Mouse (Mus musculus) kidney, embryonic 14.5 days (tissue): Measurements from ENCODE around the gene Kcna1. TPM values are rescaled to one million over a fixed set of nuclear protein-coding genes. Genes with fewer than 3 reads are reported as not detected.

Experiments
- ATAC-seq: fragments of 200-750 bp; cut with Nextera tagmentation; 2 replicates; pipeline ENCODE4 v1.8.0; 2017; ENCODE audit warnings: moderate number of reproducible peaks, mild to moderate bottlenecking, moderate TSS enrichment, moderate library complexity; ENCODE audit not compliant: low FRiP score, low TSS enrichment
- H3K27ac ChIP-seq: fragments of 300-500 bp; sonication (generic); 2 replicates; pipeline ENCODE4 v1.5.1; 2014; ENCODE audit warnings: low read depth, mild to moderate bottlenecking, low read length, moderate library complexity, mixed read lengths
- H3K27me3 ChIP-seq: fragments of 300-500 bp; sonication (generic); 2 replicates; pipeline ENCODE4 v1.6.1; 2014; ENCODE audit warnings: mild to moderate bottlenecking, low read length; ENCODE audit not compliant: control insufficient read depth, insufficient read depth
- H3K36me3 ChIP-seq: fragments of 300-500 bp; sonication (generic); 2 replicates; pipeline ENCODE4 v1.6.1; 2014; ENCODE audit warnings: low read length, mixed read lengths; ENCODE audit not compliant: control insufficient read depth, insufficient read depth
- H3K4me1 ChIP-seq: fragments of 300-500 bp; sonication (generic); 2 replicates; pipeline ENCODE4 v1.6.1; 2014; ENCODE audit warnings: low read length, mixed read lengths; ENCODE audit not compliant: control insufficient read depth, insufficient read depth
- H3K4me2 ChIP-seq: fragments of 300-500 bp; sonication (generic); replicated peaks from 2 replicates; pipeline ENCODE4 v1.6.1; 2014; ENCODE audit warnings: low read depth, mild to moderate bottlenecking, low read length
- H3K4me3 ChIP-seq: fragments of 300-500 bp; sonication (generic); 2 replicates; pipeline ENCODE4 v1.5.1; 2014; ENCODE audit warnings: mild to moderate bottlenecking, low read length
- H3K9ac ChIP-seq: fragments of 300-500 bp; sonication (generic); 2 replicates; pipeline ENCODE4 v1.6.1; 2014; ENCODE audit warnings: low read depth, mild to moderate bottlenecking, low read length, moderate library complexity
- H3K9me3 ChIP-seq: fragments of 300-500 bp; sonication (generic); 2 replicates; pipeline ENCODE4 v1.6.1; 2016; ENCODE audit warnings: low read length; ENCODE audit not compliant: control insufficient read depth
- WGBS: fragments of 180-500 bp; shearing (Covaris S2); extraction: QIAGEN DNeasy Blood & Tissue Kit; methylation state at CpG from one replicate; pipeline ENCODE4 v1.1.7; 2014; 5-methylcytosine and 5-hydroxymethylcytosine counted together
- polyA plus RNA-seq: library from polyadenylated mRNA; unstranded; fragments of >200 nt; fragmentation: Nextera tagmentation; extraction: Ambion mirVana; gene quantifications from 2 replicates; pipeline ENCODE4 v1.2.1, GENCODE M21; 2014

Kcna1 gene
- polyA plus RNA-seq, 1 experiment from 2014 or later, result 0.30 TPM

DNA sequence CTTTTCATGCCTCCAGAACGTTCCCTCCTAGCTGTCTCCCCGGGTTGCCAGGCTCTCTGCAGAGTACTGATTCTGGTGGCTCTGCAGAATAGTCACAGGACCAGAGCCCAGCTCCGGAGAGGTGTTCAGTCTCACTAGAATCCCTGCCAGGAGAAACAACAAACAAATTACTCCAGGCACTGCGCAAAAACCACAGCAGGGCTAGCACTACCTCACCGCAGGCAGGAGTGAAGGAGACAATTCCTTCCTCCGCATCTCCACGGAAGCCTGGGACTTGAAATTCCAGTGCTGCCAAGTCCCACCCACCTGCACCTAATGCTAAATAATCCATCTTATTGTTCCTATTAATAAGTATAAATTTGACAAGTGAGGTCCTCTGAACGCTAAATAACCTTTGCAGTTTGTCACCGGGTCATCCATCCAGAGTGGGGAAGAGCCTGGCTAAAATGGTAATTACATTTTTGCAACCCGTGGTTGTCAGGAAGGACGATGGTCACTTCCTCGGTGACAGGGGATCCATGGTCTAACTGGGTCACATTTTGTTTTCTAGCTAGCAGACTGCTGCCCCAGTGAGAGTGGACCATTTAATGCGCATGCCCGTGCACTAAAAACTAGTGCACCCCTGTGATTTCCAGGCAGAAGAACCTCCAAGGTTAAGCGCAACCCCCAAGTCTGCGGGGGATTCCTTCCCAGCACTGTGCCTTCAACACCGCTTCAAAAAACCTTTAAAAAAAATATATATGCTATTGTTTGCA lies 36.8 kb downstream of the Kcna1 start:
- Histone ChIP-seq H3K9me3 (no peaks in the 10 kb centered on the region), H3K36me3 (no peaks in the 10 kb centered on the region), H3K9ac (no peak overlapping the region), H3K4me1 (no peaks in the 10 kb centered on the region), H3K27me3 (no peaks in the 10 kb centered on the region), H3K4me2 (no peak overlapping the region), H3K4me3 (no peak overlapping the region), H3K27ac (no peak overlapping the region)
- 79% methylated on average over 17 of the region's 17 CpGs for whole genome bisulfite sequencing
- no peak for ATAC-seq

DNA sequence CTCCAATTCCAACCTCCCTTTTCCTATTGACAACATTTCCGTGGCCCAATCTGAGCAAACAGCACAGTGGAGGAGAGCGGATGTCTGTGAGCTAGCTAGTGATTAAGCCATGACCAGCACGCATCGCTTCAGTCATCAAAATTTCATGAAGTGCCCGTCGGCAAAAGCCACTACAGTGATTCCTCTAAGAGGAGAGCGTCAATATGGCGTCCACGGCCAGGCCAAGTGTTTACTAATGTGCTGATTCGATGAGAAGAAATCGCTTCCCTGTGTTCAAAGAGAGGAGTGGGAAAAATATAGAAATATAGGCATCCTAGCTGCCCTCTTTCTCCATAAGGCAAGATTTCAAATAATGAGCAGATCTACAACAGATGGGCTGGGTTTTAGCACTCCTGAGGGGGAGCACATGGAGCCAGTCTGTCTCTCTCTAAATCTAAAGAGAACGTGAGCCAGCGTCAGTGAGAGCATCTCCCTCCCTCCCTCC lies 44.3 kb downstream of the Kcna1 start:
- no peaks in the 10 kb centered on the region for H3K27me3 ChIP-seq
- ATAC-seq, result no peak
- H3K9ac ChIP-seq, result no peak overlapping the region
- no peaks in the 10 kb centered on the region for H3K36me3 ChIP-seq
- H3K27ac ChIP-seq, result no peak overlapping the region
- no peak overlapping the region for H3K4me2 ChIP-seq
- WGBS, result 89% methylated on average over 13 of the region's 13 CpGs
- no peak overlapping the region for H3K4me3 ChIP-seq
- H3K4me1 ChIP-seq, result no peaks in the 10 kb centered on the region
- no peaks in the 10 kb centered on the region for H3K9me3 ChIP-seq

DNA sequence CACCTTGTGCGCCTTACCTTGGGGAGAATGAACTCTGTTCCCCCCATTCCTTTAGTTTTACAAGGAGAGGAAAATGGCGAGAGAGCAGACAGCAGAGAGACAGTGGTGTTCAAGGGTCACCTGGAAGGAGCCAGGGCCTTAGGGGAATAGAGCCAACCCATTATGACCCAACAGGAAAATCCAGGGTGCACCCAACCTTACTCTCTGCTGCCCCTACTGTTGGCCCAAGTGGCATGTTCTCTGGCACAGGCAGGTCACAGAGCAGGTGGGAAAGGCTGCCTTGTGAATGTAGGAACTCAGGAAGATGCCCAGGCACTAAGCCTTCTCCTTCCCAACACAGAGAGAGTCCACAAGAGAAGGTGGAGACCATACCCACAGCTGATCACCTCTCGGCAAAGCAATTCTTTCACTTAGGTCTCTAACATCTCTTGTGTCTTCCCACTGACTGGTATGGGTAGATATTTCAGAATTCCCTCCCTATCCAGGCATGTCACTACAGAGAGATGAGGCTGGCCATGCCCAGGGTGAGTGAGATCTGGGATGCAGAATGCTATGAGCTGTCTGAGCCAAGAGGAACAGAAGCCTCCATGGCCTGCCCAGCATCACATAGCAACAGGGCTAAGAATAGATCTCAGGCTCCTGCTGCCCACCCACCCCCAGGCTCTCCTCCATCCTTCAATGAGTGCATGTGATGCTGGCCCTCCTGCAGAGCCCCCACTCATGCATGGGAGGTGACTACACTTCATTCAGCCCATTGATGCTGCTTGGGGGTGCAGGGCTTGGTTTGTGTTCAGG lies 46.8 kb downstream of the Kcna1 start:
- 79% methylated on average over 3 of the region's 3 CpGs for WGBS

DNA sequence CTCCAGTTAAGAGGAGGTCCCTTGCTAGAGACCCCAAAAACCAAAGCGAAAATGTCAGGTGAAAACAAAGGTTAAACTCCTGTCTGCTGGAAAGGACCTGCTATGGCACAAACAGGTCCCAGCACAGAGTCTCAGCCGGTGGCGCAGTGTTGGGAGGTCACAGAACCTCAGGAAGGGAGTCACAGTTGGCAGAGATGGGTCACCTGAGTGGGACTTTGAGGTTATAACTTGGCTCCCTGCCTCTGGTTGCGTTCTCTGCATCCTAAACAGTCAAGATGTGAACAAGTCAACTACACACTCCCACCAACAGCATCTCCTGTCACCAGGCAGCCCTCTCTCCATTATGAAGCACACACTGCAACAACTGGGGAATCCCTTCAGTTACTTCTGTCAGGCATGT lies 48.4 kb downstream of the Kcna1 start:
- Histone ChIP-seq H3K4me2 (no peak overlapping the region), H3K4me3 (no peak overlapping the region), H3K9me3 (no peaks in the 10 kb centered on the region), H3K27me3 (no peaks in the 10 kb centered on the region), H3K27ac (no peak overlapping the region), H3K9ac (no peak overlapping the region), H3K36me3 (no peaks in the 10 kb centered on the region), H3K4me1 (no peaks in the 10 kb centered on the region)
- no peak for ATAC-seq
- 88% methylated on average over 4 of the region's 4 CpGs for WGBS

More for the DNA sequence above, 46.8 kb downstream of the Kcna1 start:
- no peaks in the 10 kb centered on the region for H3K4me1 ChIP-seq
- no peaks in the 10 kb centered on the region for H3K36me3 ChIP-seq
- H3K9ac ChIP-seq, result no peak overlapping the region
- no peaks in the 10 kb centered on the region for H3K27me3 ChIP-seq
- no peak overlapping the region for H3K27ac ChIP-seq
- H3K9me3 ChIP-seq, result no peaks in the 10 kb centered on the region
- H3K4me3 ChIP-seq, result no peak overlapping the region
- no peak overlapping the region for H3K4me2 ChIP-seq
- ATAC-seq, result no peak

DNA sequence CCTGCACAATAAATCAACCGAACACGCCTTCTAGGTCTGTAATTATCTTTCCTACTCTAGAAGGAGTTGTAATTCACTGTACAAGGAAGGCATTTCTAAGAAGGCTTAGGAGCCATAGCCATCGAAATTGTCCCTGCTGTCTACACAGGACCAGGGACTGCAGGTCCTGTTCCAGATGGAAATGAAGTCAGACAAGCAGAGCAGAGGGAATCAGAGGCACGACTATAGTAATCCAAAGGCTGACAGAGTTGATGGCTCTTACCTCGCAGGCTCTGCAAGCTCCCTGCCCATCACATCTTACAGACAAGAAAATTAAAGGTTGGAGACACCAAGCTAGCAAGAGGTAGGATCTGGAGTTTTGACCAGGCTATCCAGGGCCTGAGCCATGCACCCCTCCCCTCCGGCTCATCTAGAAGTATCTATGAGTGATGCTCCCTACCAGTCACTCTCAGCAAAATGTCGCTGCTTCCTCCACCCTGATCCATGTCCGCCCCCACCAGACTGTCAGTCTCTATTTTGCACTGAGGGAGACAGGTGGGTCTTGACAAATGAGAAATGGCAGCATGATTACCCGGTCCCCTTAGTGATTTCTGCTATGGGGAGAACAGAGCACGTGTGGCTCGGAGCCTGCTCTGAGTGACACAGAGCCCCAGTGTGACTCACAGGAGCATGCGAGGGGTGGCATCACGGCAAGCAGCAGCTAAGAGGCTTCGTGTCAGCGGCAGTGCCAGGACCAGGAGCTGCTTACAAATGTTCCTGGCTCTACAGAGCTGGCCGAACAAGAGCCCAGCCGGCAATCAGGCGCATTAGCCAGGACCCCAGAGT lies 50.2 kb downstream of the Kcna1 start:
- H3K4me3 ChIP-seq, result no peak overlapping the region
- no peaks in the 10 kb centered on the region for H3K4me1 ChIP-seq
- no peaks in the 10 kb centered on the region for H3K9me3 ChIP-seq
- no peaks in the 10 kb centered on the region for H3K36me3 ChIP-seq
- no peak overlapping the region for H3K4me2 ChIP-seq
- ATAC-seq, result no peak
- no peak overlapping the region for H3K9ac ChIP-seq
- WGBS, result 81% methylated on average over 18 of the region's 18 CpGs
- H3K27ac ChIP-seq, result no peak overlapping the region
- no peaks in the 10 kb centered on the region for H3K27me3 ChIP-seq

DNA sequence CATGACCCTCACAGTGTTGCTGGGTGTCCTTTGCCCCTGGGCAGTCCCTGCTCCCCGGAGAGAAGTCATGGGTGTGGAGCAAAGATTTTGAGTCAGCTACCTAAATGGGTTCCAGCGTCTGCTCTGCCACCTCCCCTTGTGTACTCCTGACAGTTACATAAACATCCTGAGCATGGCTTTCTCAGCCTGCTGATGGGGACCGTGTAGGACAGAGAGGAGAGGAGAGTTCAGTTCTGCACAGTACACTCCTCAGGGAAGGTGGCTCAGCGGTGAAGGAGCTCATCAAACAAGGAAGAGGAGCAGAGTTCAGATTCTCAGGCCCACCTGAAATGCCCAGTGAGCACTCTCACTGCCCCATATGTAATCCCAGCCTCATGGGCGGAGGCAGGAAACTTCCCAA lies 51.1 kb downstream of the Kcna1 start:
- ATAC-seq, result no peak
- 43% methylated on average over 5 of the region's 5 CpGs for WGBS
- Histone ChIP-seq H3K9ac (no peak overlapping the region), H3K9me3 (no peaks in the 10 kb centered on the region), H3K4me2 (no peak overlapping the region), H3K27me3 (no peaks in the 10 kb centered on the region), H3K4me1 (no peaks in the 10 kb centered on the region), H3K4me3 (no peak overlapping the region), H3K27ac (no peak overlapping the region), H3K36me3 (no peaks in the 10 kb centered on the region)

DNA sequence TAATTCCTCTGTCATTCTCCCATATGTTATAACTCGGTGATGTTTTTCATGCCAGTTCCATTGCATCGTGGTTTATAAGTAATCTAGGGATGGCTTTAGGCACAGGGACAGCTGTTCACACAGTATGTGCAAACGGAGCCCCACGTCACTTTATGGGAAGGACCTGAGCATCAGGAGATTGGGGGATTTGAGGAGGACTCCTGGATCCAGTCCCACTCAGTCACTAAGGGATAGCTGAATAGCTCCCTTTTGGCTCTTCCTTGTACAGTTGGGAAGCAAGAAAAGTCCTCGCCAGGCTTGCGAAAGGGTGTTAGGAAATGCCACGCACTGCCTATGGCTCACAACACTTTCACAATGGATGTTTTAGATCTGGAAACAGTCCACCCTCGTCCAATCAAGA lies 51.8 kb downstream of the Kcna1 start:
- Histone ChIP-seq H3K4me3 (no peak overlapping the region), H3K27me3 (no peaks in the 10 kb centered on the region), H3K9ac (no peak overlapping the region), H3K27ac (no peak overlapping the region), H3K4me2 (no peak overlapping the region), H3K4me1 (no peaks in the 10 kb centered on the region), H3K36me3 (no peaks in the 10 kb centered on the region), H3K9me3 (no peaks in the 10 kb centered on the region)
- no peak for ATAC-seq
- WGBS, result 82% methylated on average over 8 of the region's 8 CpGs

DNA sequence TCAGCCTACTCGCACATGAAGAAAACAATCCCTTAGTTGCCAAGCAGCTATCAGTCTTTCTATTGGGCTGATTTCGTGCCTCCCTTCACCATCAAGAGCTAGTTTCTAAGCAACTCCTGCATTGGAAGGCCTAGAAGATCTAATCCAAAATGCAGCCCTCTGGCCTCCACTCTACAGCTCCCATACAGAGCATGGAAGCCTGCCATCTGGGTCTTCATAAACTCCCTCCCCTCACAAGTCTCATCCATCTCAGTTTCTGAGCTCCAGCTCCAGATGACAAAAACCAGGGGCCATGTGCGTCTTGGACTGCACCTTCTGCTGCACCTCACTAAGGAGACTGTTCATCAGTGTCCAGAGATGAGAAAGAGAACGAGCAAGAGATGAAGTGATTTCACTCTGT lies 52.8 kb downstream of the Kcna1 start:
- H3K36me3 ChIP-seq, result no peaks in the 10 kb centered on the region
- no peak overlapping the region for H3K4me2 ChIP-seq
- no peak overlapping the region for H3K9ac ChIP-seq
- H3K9me3 ChIP-seq, result no peaks in the 10 kb centered on the region
- WGBS, result 86% methylated on average over 4 of the region's 4 CpGs
- no peak overlapping the region for H3K27ac ChIP-seq
- no peak for ATAC-seq
- no peak overlapping the region for H3K4me3 ChIP-seq
- H3K4me1 ChIP-seq, result no peaks in the 10 kb centered on the region
- H3K27me3 ChIP-seq, result no peaks in the 10 kb centered on the region
